Mouse (Mus musculus) cerebellum, adult 2 months (tissue): Measurements from ENCODE around the gene Dner. TPM values are rescaled to one million over a fixed set of nuclear protein-coding genes. Genes with fewer than 3 reads are reported as not detected.

Source experiments
- DNase-seq, 2 experiments: peaks; one replicate each; pipeline ENCODE4 v3.0.0; 2021
- H3K27ac ChIP-seq: fragments of 200-500 bp; 2 replicates; pipeline ENCODE4 v1.5.1; 2012; ENCODE audit warnings: low read length, control low read depth, inconsistent platforms; ENCODE audit not compliant: insufficient read depth
- H3K27me3 ChIP-seq: fragments of 200-500 bp; 2 replicates; pipeline ENCODE4 v1.6.1; 2012; ENCODE audit warnings: inconsistent platforms, mild to moderate bottlenecking, low read length, moderate library complexity; ENCODE audit not compliant: control insufficient read depth, insufficient read depth
- H3K4me1 ChIP-seq: fragments of 200-500 bp; 2 replicates; pipeline ENCODE4 v1.6.1; 2011; ENCODE audit warnings: low read length; ENCODE audit not compliant: control insufficient read depth, insufficient read depth
- H3K4me3 ChIP-seq: fragments of 200-500 bp; replicated peaks from 2 replicates; pipeline ENCODE3; 2011; ENCODE audit warnings: mild to moderate bottlenecking, low read depth, low read length, control low read depth; ENCODE audit not compliant: insufficient read depth
- CTCF ChIP-seq: fragments of 200-500 bp; IDR thresholded peaks from 2 replicates; pipeline ENCODE4 v1.5.1; 2011; ENCODE audit warnings: low read depth, mild to moderate bottlenecking, control low read depth, low read length, moderate library complexity, borderline replicate concordance; ENCODE audit not compliant: insufficient read depth
- POLR2A ChIP-seq: fragments of 200-500 bp; IDR thresholded peaks from 2 replicates; pipeline ENCODE4 v1.6.1; 2011; ENCODE audit warnings: low read length, control low read depth, borderline replicate concordance; ENCODE audit not compliant: insufficient read depth
- WGBS: fragments of 180-500 bp; shearing (Covaris S2); methylation state at CpG from one replicate; pipeline ENCODE4 v1.1.7; 2018; 5-methylcytosine and 5-hydroxymethylcytosine counted together
- polyA plus RNA-seq: library from polyadenylated mRNA; depleted of rRNA; stranded (reverse); fragments of >200 nt; gene quantifications from 2 replicates; pipeline ENCODE4 v1.2.3, GENCODE M21; 2012

The Dner gene
- polyA plus RNA-seq, 1 experiment: 277 TPM

DNA sequence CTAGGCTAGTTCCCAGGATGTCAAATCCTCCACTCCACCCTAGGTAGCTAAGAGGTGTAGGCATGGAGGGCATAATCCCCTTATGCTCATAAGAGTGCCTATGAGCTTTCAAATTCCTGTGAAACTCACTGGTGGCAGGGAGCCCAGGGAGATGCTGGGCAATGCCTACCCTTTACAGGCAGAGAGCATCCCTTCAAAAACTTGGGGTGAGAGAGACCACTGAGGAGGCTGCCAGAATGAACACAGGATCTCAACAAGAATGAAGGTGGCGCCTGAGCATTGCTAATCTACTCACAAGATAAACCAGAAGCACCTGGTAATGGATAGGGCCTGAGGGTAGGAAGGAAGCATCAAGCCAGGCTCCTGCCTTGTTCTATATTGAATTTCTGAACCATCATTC lies 267.7 kb downstream of the Dner start:
- no peaks in the 10 kb centered on the region for H3K27me3 ChIP-seq
- H3K27ac ChIP-seq: no peak overlapping the region
- 86% methylated on average over 1 of the region's 1 CpGs for WGBS
- no peak overlapping the region for H3K4me3 ChIP-seq
- peaks cover 4% of the 10 kb centered on the region for H3K4me1 ChIP-seq
- DNase-seq: no peak
- TF ChIP-seq POLR2A (no peak), CTCF (no peak)

GRCm38 (mm10) chr1:84427757-84428156 lies 268.3 kb downstream of the Dner start:
- H3K27me3 ChIP-seq: no peaks in the 10 kb centered on the region
- H3K4me1 ChIP-seq: peaks cover 4% of the 10 kb centered on the region
- WGBS: 16% methylated on average over 11 of the region's 11 CpGs
- no peak for TF ChIP-seq CTCF
- TF ChIP-seq POLR2A: no peak
- DNase-seq: peak; percentile 20 to 33
- no peak overlapping the region for H3K4me3 ChIP-seq
- no peak overlapping the region for H3K27ac ChIP-seq

- no peaks in the 10 kb centered on the region for H3K27me3 ChIP-seq
- H3K4me3 ChIP-seq: no peak overlapping the region
- no peak overlapping the region for H3K27ac ChIP-seq
- no peak for DNase-seq
- peaks cover 8% of the 10 kb centered on the region for H3K4me1 ChIP-seq
- TF ChIP-seq POLR2A (no peak), CTCF (no peak)
- WGBS: 93% methylated on average over 5 of the region's 5 CpGs
Observed at GRCm38 (mm10) chr1:84426679-84427078, 269.3 kb downstream of the Dner start.

GRCm38 (mm10) chr1:84422881-84423280 lies 273.1 kb downstream of the Dner start:
- no peak for TF ChIP-seq POLR2A
- no peak for TF ChIP-seq CTCF
- H3K27me3 ChIP-seq: no peaks in the 10 kb centered on the region
- H3K4me3 ChIP-seq: no peak overlapping the region
- no peak overlapping the region for H3K27ac ChIP-seq
- 42% methylated on average over 2 of the region's 2 CpGs for WGBS
- DNase-seq: peak in 1 of 2 experiments; percentile 44
- H3K4me1 ChIP-seq: peaks cover 7% of the 10 kb centered on the region

- TF ChIP-seq POLR2A (no peak), CTCF (no peak)
- WGBS: 59% methylated on average over 1 of the region's 1 CpGs
- peaks cover 4% of the 10 kb centered on the region; the same call in 1 of the 2 replicates for H3K4me1 ChIP-seq
- DNase-seq: no peak
- no peak overlapping the region for H3K4me3 ChIP-seq
- no peaks in the 10 kb centered on the region for H3K27me3 ChIP-seq
- no peak overlapping the region for H3K27ac ChIP-seq
Observed at GRCm38 (mm10) chr1:84421845-84422244, 274.2 kb downstream of the Dner start.

DNA sequence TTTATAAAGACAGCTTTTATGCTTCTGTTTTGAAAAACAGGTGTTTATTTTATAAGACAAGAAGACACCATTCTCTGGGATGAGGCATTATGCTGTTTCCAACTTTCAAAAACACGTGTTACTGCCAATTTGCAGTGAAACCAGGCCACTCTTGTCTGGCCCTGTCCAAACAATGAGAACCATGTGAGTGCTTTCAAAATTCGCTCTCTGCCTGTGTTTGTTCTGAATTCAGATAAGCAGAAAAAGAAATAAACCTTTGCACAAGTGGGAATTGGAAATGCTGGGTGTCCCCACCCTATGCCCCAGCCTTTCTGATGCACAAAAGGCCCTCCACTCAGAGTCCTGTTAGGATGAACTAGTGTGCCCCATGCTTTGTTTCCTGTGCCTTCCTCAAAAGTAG lies 276.6 kb downstream of the Dner start:
- WGBS: 83% methylated on average over 2 of the region's 2 CpGs
- H3K4me1 ChIP-seq: peaks cover 4% of the 10 kb centered on the region; the same call in 1 of the 2 replicates
- H3K27me3 ChIP-seq: no peaks in the 10 kb centered on the region
- H3K4me3 ChIP-seq: no peak overlapping the region
- no peak overlapping the region for H3K27ac ChIP-seq
- TF ChIP-seq POLR2A (no peak), CTCF (no peak)
- DNase-seq: no peak

DNA sequence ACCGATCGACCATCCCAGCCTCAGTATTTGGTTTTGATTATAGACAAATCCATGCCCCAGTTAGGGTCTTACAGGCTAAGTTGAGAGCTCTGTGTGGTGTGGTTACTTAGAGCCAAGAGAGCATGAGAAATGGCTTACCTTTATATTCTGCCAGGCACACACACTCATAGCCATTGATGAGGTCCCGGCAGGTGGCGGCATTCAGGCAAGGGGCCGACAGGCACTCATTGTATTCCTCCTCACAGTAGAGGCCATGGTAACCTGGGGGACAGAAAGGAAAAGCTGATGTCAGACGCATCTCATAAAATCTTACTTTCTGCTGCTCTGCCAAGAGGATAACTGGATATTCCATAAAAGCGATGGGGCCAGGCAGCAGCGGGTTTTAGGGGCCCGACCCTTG lies 277.5 kb downstream of the Dner start:
- no peak for DNase-seq
- Histone ChIP-seq H3K27me3 (no peaks in the 10 kb centered on the region), H3K4me3 (no peak overlapping the region), H3K27ac (no peak overlapping the region), H3K4me1 (peaks cover 4% of the 10 kb centered on the region; the same call in 1 of the 2 replicates)
- TF ChIP-seq POLR2A (no peak), CTCF (no peak)
- 71% methylated on average over 9 of the region's 9 CpGs for WGBS

DNA sequence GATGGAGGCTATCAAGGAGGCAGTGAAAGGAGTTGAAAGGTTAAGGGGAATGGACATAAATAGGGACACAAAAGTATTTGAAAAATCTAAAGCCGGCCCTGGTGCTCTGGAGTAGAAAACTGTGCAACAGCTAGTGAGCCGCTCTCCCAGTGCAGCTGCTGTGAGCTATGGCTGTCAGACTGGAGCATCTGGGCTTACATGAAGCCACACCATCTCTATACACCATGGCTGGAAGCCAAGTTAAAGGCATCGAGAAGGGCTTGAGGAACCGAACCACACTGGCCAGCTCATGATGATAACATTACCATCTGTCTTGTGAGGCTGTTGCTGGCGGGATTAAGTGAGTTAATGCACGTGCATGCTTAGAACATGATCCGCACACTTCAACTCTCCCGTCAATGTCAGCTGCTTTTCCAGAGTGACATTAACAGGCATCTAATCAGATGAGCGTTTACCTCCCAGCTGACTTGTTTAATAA lies 278.2 kb downstream of the Dner start:
- no peak for DNase-seq
- Histone ChIP-seq H3K27me3 (no peaks in the 10 kb centered on the region), H3K4me3 (no peak overlapping the region), H3K27ac (no peak overlapping the region), H3K4me1 (peaks cover 4% of the 10 kb centered on the region; the same call in 1 of the 2 replicates)
- TF ChIP-seq CTCF: no peak
- no peak for TF ChIP-seq POLR2A
- 60% methylated on average over 9 of the region's 9 CpGs for WGBS

DNA sequence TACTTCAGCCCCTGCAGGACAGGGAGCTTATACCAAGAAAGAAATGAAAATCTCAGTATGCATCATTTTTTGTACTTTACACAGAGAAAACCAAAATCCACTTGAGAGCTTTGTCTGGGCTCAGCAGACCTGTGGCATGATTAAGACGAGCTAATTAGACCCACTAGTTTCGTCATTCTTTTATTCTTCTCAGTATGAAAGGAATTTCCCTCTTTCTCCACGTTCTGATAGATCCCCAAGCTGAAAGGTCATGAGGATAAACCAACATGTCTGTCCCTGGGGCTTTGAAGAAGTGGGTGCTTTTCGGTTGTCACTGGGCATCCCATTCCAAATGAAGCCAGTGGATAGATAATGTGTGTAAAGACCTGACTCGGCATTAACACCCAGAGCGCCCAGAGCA lies 278.7 kb downstream of the Dner start:
- Histone ChIP-seq H3K4me1 (peaks cover 4% of the 10 kb centered on the region; the same call in 1 of the 2 replicates), H3K4me3 (no peak overlapping the region), H3K27me3 (no peaks in the 10 kb centered on the region), H3K27ac (no peak overlapping the region)
- DNase-seq: no peak
- 81% methylated on average over 6 of the region's 6 CpGs for WGBS
- TF ChIP-seq POLR2A: no peak
- TF ChIP-seq CTCF: no peak
